Mouse (Mus musculus) ES-E14 (cell line): ENCODE measurements at regions not wholly inside any gene's neighbourhood (a gene's known extent, or its start where the extent isn't known, plus 50 kb on each side); places are given as distances from the start of the nearest gene placed in this dataset.

Experiments
- CHD2 ChIP-seq: IDR thresholded peaks from 2 replicates; pipeline ENCODE4 v1.6.1; 2014; ENCODE audit warnings: mild to moderate bottlenecking, low read depth, low read length, inconsistent platforms
- HCFC1 ChIP-seq: IDR thresholded peaks from 2 replicates; pipeline ENCODE4 v1.6.1; 2012; ENCODE audit warnings: low read length, inconsistent platforms, borderline replicate concordance; ENCODE audit not compliant: insufficient read depth
- MAFK ChIP-seq: IDR thresholded peaks from 2 replicates; pipeline ENCODE4 v1.6.1; 2014; ENCODE audit warnings: mild to moderate bottlenecking, low read depth, low read length, inconsistent platforms; ENCODE audit not compliant: insufficient read depth
- ZNF384 ChIP-seq: IDR thresholded peaks from 2 replicates; pipeline ENCODE4 v1.6.1; 2012; ENCODE audit warnings: low read depth, low read length, inconsistent platforms

- TF ChIP-seq ZNF384 (no peak), HCFC1 (no peak), CHD2 (no peak), MAFK (no peak)
These were observed 666.2 kb downstream of the Nr4a2 start for GRCm38 (mm10) chr2:56457594-56457993.
